Mouse (Mus musculus): Measurements from ENCODE around the gene Adtrp.

- TF ChIP-seq GATA1 (IDR thresholded peaks at IDR 0.05; ENCODE audit: borderline replicate concordance, low read length) (no peak), FLI1 (IDR thresholded peaks at IDR 0.05; ENCODE audit: low read length) (no peak)
Observed at GRCm38 (mm10) chr13:41753114-41753513, 94.4 kb downstream of the Adtrp start.
